Mouse (Mus musculus): ENCODE measurements around the gene Slx1b.

DNA sequence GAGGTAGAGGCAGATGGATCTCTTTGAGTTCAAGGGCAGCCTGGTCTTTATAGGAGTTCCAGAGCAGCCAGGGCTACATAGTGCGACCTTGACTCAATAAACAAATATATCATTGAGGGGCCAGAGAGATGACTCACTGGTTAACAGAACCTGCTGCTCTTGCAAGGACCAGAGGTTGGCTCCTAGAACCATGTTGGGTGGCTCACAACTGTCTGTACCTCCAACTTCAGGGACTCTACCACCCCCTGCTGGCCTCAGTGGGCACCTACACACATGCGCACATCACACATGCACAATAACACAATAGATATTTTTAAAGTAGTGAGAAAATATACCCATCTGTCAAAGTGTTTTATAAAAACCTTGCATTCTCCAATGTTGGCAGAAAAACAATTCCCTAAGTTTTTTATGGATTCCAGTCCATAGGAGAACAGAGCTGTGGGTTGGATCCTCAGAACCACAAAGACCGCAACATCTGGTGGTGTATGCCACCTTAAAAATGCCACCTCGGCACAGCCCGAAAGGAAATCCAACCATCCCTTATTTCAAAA lies 23.3 kb upstream of the Slx1b start:
- no peak for TF ChIP-seq HCFC1 (IDR thresholded peaks at IDR 0.05; ENCODE audit: borderline replicate concordance, insufficient read depth, low read length)
- no peak for TF ChIP-seq MAFK (IDR thresholded peaks at IDR 0.05; ENCODE audit: insufficient read depth, low read depth, low read length)

Measured in ES-E14 (cell line).